Mouse (Mus musculus): ENCODE measurements at regions not wholly inside any gene's neighbourhood (a gene's known extent, or its start where the extent isn't known, plus 50 kb on each side); places are given as distances from the start of the nearest gene placed in this dataset.
A peak's percentile ranks its signal among the peaks of the same experiment; 100 is the strongest.

DNA sequence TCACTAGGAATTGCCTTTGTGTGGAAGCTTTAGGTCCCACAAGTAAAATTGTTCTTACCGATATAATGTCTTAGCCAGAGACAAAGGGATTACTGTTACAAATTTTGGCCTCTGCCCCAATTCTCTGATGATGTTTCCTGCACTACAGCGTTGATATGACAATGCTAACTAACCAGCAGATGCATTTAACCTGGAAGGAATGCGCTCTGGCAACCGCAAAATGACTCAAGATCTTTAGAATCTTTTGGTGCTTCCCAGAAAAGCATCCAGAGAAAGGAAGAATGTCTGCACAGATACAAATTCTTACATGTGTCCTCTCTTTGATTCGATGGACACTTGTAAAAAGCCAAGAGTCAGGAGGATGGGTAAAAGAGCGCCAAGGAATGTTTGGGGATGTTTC is 221.3 kb downstream of the Mtx2 start:
- no peak for DNase-seq (ENCODE audit: extremely low spot score in 1 of 2, low spot score in 2 of 2)
- intact Hi-C loops (cut with DNase I) = no loop called here

DNA sequence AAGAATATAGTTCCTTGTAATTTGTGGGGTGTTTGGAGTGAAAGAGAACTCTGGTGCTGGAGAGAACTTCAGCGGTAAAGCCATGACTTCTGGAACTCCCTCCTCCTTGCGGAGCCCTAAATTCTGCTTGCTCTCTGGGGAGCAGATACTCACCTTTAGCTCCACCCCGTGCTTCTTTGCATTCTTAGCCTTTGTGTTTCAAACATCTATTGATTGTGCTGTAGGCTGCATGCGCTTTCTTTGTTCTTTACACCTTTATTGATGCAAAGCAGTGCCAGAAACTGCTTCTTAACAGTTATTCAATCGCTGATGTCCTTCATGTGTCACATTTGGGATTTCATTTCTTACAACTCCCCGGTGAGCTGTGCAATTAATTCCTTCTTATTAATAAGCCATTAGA is 222.5 kb downstream of the Mtx2 start:
- DNase-seq (ENCODE audit: extremely low spot score in 1 of 2, low spot score in 2 of 2) = no peak
- intact Hi-C loops (cut with DNase I) = no loop called here

DNA sequence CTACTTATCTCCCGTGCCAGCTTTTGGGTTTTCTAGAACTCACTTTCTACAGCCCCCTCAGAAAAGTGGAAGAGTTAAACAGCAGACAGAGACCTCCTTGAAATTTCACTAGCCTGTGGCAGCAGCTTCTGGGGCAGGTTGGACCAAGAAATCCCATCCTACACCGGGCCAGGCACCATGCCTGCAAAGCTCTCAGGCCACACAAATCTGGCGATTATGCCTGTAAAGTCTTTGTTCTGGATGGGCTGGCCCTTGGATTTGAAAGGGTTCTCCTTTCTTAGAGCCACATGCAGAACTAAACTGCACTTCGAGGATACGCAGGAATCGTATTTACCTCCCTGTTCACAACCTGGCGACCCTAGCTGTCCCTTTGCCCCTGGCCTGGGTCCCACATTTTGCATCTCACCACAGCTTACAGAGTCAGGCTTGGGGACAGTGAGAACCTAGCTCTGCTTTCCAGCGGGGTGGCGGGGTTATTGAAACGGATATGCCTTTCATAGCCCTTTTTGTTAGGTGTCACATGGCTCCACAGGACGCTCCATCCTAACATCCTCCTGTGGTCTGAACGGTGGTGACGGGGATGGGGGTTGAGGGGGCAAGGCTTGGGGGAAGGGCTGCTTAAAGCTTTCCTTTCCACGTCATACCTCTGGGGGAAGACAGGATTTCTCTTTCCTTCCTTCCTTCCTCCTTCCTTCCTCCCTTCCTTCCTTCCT is 229.0 kb downstream of the Mtx2 start:
- DNase-seq (ENCODE audit: extremely low spot score in 1 of 2, low spot score in 2 of 2) = peak in 1 of 2 experiments; percentile 55
- intact Hi-C loops (cut with DNase I) = loop anchor here (5.0 kb wide), 2 partner anchors 88 to 337 kb away; no protein-coding TSS in a partner anchor

DNA sequence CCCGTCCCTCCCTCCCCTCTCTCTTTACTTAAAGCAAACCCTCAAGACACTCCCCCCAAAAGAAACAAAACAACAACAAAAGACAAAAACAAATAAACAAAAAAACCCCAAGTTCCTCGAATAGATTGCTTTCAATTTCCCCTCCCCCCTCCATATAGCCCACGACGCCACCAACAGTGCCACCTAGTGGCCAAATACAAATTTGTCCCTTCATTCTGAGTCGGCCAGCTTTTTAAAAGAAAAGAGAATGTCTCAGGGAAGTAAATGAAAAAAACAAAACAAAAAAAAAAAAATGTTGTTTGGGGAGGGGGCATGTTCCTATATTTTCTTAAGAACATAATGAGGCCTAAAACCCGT is 229.6 kb downstream of the Mtx2 start:
- DNase-seq (ENCODE audit: extremely low spot score in 1 of 2, low spot score in 2 of 2) = peak; percentile 23 to 46
- intact Hi-C loops (cut with DNase I) = loop anchor here (5.0 kb wide), 2 partner anchors 87 to 338 kb away; no protein-coding TSS in a partner anchor

DNA sequence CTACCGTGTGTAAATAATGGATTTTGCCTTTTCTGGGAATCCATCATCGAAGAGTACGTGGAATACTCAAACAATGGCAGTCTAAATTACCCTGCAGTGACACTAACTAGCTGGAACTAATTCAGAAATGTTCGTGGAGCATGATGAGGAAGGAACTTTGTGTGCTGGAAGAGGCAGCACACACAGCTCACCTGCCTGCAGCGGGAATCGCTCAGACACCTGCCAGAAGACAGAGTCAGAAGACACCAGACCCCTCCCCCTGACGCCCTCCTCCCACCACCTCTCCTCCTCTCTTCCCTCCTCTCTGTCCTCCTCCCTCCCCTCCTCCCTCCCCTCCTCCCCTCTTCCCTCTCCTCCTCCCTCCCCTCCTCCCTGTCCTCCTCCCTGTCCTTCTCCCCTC is 235.4 kb downstream of the Mtx2 start:
- intact Hi-C loops (cut with DNase I) = no loop called here
- DNase-seq (ENCODE audit: extremely low spot score in 1 of 2, low spot score in 2 of 2) = no peak

DNA sequence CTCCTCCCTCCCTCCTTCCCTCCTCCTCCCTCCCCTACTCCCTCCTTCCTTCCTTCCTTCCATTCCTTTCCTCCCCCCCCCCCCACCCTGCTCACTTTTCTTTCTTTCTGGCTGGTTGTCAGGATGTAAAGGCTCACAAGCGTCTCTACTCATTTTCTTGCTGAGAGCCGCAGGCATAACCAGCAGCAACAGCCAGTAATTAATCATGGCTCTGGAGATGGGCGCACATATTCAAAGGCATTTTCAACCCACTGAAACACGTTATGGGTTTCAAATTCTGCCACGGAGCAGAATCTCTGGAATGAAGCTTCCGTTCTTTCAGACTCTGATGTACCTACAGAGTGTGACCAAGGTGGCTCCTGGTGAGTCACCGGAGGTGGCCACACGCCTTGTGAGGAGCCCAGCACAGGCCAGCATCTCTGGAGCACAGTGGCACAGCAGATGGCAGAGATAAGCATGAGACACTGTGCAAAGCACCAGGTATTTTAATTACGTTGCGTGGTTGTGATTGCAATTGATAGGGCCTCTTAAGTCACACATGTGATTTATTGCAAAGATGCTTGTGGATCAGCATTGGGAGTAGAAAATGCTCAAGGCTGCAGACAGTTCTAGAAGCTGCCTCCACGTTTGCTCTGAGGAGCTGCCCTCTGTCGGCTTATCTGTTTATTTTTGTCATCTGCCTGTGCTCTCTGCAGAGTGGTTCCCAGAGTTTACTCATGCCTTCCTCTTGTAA is 236.0 kb downstream of the Mtx2 start:
- no peak for DNase-seq (ENCODE audit: extremely low spot score in 1 of 2, low spot score in 2 of 2)
- intact Hi-C loops (cut with DNase I) = no loop called here

DNA sequence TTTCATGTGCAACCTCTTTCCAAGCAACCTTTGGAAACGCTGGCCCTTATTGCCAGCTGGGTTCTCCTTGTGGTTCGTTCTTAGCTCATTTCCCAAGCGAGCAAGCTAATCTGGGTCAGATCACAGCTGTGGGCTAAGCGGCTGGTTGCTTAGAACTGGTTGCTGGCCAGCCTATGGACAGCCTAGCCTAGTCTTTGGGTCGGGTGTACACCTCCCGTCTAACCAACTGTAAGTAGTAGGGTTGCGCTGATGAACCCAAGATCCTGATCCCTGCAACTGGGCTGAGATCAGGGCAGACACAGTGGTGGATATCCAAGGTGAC is 236.5 kb downstream of the Mtx2 start:
- no peak for DNase-seq (ENCODE audit: extremely low spot score in 1 of 2, low spot score in 2 of 2)
- intact Hi-C loops (cut with DNase I) = no loop called here

DNA sequence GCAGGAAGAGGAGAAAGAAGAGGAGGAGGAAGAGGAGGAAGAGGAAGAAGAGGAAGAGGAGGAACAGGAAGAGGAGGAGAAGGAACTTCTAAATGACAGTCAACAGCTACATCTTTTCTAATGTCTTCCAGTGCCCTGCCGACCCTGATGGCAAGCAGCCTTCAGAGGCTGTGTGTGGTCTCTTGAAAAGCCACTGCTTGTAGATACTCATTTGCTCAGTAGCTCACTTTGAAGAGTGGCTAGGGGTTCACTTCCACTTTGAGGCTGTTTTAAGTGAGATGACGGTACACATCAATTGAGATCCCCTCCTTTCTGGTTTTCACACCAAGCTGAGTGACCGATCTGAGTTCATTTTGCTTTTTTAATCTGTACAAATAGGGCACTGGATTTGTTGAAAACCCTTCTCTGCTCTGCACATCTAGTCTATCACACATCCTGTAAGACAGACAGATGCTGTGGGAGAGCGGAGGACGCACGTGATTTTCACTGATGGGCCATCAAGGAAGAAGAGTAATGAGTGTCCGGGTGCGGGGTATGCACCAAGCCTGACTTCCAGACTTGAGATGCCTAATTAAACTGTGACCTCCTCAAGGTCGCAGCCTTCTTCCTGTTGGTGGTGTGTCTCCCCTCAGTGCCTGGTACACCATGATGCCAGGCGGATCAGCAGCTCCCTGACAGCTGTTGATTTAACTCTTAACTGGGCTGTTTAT is 239.0 kb downstream of the Mtx2 start:
- intact Hi-C loops (cut with DNase I) = no loop called here
- no peak for DNase-seq (ENCODE audit: extremely low spot score in 1 of 2, low spot score in 2 of 2)

DNA sequence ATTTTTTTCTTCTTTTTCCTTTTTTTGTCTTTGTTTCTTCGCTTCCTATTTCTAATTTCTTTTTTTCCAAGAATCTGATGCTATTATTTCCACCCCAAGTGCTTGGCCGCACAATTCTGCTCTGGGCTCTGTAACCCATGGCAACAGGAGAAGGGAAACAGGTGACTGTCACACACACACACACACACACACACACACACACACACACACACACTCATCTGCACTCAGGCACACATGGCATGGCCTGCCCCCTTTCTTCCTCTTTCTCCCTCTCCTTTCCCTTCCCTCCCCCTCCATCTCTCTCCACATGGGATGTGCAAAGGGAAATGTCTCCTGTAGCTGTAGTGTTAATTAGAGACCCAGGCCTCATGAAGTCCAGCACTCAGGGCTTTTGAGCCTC is 239.7 kb downstream of the Mtx2 start:
- intact Hi-C loops (cut with DNase I) = no loop called here
- no peak for DNase-seq (ENCODE audit: extremely low spot score in 1 of 2, low spot score in 2 of 2)

DNA sequence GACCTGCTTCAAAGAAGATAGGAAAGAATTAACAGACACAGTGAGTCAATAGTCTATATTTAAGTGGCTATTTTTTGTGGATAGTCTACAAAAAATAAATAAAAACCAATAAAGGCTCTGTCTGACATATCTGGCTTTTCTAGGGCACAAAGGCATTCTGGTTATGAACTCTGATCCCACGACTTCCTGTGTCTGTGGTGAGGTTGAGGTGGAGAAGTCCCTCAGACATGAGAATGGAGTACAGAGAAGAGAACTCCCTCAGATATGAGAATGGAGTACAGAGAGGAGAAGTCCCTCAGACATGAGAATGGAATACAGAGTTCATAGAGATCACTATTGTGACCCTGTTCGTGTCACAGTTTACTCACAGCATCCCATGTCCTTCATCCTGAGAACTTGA is 243.7 kb downstream of the Mtx2 start:
- intact Hi-C loops (cut with DNase I) = no loop called here
- no peak for DNase-seq (ENCODE audit: extremely low spot score in 1 of 2, low spot score in 2 of 2)

DNA sequence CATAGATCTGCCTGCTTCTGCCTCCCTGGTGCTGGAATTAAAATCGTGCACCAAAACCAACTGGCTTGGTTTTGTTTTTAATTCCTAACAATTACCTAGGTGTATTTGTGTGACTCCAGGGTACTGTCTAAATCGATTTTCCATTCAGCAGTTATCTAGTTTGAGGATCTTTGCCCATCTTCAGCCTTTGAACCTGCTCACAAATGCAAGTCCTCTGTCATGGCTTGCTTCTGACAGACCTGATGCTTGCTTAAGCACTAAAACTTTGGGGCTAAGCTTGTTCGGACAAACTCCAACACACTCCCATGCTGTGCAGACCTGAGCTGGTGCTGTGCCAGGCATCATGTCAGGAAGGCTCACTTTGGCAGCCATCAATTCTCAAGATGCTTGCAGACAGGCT is 246.4 kb downstream of the Mtx2 start:
- no peak for DNase-seq (ENCODE audit: extremely low spot score in 1 of 2, low spot score in 2 of 2)
- intact Hi-C loops (cut with DNase I) = no loop called here

DNA sequence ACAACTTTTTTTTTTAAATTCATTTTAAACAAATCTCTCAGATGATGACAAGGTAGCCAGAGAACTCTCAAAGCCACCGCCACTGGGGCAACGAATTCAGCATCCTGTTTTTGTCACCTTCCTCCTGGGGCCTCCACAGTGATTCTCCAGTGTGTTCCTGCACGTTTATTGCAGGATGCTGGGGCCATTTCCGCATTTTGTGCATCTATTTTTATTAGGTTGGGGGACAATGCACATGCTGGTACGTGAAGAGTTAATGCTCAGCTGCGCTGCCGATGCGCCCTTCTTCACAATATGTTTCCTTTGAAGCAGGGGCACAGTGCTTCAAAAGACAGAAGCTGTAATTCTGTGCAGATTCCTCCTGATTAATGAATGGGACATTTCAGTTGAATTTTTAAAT is 246.9 kb downstream of the Mtx2 start:
- no peak for DNase-seq (ENCODE audit: extremely low spot score in 1 of 2, low spot score in 2 of 2)
- intact Hi-C loops (cut with DNase I) = no loop called here

DNA sequence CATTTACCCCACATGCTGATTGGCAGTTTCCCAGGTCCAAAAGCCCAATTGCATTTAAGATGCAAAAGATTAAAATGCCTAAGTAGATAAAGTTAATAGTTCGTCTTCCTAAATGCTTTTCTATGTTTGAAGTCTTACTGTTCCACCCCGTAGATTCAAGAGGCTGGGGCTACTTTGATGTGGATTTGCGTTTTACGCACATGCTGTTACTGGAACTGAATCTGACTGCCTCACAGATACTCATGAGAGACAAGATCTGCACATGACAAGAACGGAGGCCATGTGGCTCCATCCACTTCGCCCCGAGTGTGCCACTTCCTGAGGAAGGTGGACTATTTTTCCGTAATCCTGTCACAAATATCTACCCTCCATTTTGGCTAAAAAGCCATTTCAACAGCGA is 247.6 kb downstream of the Mtx2 start:
- DNase-seq (ENCODE audit: extremely low spot score in 1 of 2, low spot score in 2 of 2) = no peak
- intact Hi-C loops (cut with DNase I) = no loop called here

DNA sequence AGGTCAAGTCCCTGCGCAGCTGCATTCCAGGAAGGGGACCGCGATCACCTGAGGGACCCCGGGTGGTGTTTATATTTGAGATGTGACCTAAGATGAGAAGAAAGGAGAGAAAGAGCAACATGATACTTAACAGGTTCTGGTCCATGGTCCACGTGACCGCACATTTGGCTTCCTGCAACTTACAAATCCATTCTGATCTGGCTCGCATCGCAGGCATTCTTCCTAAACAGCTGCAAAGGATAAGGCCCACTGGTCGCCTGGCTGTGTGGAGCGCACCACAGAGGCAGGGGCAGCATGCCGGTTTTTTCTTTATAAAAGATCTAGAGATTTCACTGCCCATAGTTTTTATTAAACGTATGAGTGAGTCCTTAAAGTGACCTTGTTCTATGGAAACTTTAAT is 261.6 kb downstream of the Mtx2 start:
- no peak for DNase-seq (ENCODE audit: extremely low spot score in 1 of 2, low spot score in 2 of 2)
- intact Hi-C loops (cut with DNase I) = no loop called here

DNA sequence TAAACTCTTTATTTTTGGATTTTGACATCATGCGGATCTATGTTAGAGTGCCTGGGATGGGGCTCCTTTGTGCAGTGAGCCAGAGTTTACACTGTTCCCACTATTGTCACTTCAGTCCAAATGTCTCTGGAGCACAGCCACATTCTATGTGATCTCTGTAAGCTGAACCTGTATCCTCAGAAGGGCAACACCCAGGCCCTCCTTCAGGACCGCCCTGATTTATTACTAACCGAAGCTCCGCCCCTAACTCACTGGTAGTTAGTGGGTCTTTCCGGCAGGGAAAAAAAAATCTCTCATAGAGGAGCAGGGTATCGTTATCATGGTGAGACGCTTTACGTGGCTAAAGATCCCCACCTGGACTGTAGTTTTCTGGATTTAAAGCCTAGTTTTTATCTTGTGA is 263.6 kb downstream of the Mtx2 start:
- intact Hi-C loops (cut with DNase I) = no loop called here
- no peak for DNase-seq (ENCODE audit: extremely low spot score in 1 of 2, low spot score in 2 of 2)

DNA sequence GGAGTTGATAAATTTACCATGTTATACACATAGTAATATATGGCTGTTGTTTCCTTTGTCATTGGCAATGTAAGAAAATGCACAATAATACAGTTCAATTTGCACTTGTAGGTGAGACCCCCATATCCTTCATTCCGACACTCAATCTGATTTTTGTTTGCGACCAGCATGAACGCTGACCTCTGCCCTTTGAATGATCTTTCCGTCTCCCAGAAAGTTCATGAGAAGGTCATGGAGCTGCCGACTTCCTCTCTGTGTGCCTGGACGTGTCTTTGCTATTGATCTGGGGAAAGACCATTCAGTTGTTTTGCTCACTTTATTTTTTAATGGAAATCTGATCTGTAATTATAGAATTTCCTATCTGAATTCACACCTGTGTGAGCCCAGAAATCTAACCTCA is 264.0 kb downstream of the Mtx2 start:
- intact Hi-C loops (cut with DNase I) = no loop called here
- no peak for DNase-seq (ENCODE audit: extremely low spot score in 1 of 2, low spot score in 2 of 2)

DNA sequence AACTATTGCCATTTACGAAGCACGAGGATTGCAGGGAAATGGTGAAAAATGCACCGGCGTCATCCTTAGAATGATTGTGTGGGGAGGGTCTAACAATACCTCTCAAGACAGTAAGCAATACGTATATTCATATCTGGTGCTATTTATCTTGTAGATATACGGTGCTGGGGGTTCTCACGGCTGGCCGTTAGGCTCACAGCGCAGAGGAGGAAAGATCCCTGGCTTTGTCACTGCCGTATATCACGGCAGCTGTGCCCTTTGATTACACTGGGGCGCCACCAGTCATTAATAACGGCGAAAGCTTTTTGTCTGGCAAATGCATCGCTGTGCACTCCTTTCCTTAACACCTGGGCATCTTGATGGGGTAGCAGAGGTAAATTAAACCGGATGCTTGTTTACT is 264.8 kb downstream of the Mtx2 start:
- intact Hi-C loops (cut with DNase I) = no loop called here
- DNase-seq (ENCODE audit: extremely low spot score in 1 of 2, low spot score in 2 of 2) = no peak

DNA sequence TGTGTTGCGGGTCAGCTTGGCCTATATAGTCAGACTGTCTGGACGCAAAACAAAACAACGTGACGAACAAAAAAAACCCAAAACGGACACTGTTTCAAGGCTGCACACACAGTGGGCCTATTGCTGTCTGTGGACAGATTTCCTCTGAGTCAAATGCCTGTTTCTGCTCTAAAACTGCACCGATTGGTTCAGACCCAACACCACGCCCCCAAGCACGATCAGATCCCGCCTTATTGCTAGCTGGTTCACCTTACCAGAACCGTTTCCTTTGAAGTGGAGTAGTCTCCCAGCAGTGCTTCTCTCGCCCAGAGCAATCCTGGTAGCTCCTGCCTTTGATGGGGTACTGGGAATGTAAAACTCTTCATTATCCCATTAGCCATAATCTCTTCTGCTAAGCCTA is 275.9 kb downstream of the Mtx2 start:
- intact Hi-C loops (cut with DNase I) = no loop called here
- no peak for DNase-seq (ENCODE audit: extremely low spot score in 1 of 2, low spot score in 2 of 2)

DNA sequence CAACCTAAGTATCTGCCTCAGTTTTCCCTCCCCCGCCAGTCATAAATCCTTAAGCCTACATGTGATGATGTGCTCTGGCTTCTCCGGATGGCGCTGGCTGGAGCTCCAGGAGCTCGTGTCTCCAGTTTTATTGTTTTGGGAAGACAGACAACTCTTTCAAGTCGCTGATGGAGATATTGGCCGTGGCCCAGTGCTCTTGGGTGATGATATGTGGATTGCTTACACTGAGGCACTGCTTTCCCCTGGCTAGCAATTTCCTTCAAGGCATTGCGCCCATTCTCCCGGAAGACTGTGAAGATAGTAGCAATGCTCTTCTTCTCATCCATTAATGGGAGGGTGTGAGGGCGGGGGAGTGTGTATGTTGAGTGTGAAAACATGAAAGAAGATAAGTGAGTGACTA is 287.1 kb downstream of the Mtx2 start:
- intact Hi-C loops (cut with DNase I) = no loop called here
- DNase-seq (ENCODE audit: extremely low spot score in 1 of 2, low spot score in 2 of 2) = no peak

DNA sequence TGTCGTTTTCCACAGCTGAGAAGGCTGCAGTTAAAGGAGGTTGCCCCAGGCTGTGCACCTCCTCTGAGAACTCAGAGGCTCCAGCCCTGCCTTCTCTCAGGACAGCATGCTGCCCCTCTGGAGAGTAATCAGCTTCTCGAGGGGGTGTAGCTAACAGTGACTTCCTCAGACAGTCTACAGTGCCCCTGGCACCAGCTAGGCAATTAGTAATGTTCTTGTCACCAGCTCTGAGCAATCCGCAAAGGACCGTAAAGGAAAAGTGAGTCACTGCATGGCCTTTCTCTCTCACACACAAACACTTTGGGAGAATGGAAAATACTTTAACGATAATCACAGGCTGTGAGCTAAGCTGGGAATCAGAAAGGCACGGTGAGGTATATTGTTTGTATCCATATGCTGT is 288.8 kb downstream of the Mtx2 start:
- DNase-seq (ENCODE audit: extremely low spot score in 1 of 2, low spot score in 2 of 2) = no peak
- intact Hi-C loops (cut with DNase I) = no loop called here
